Mouse (Mus musculus) gonadal fat pad, adult 2 months (tissue): ENCODE results near the gene Gm49337. TPM values are rescaled to one million over a fixed set of nuclear protein-coding genes. Genes with fewer than 3 reads are reported as not detected.
"Not testable (repeated sequence)": the region's sequence is repeated elsewhere in the genome, so short reads cannot be mapped to it uniquely, and the experiment has no call there.

Experiments used
- DNase-seq: peaks from one replicate; pipeline ENCODE4 v3.0.0-alpha.2; 2012; ENCODE audit warnings: low read depth
- polyA plus RNA-seq: library from polyadenylated mRNA; depleted of rRNA; stranded (reverse); fragments of >200 nt; gene quantifications from 2 replicates; pipeline ENCODE4 v1.2.3, GENCODE M21; 2012

Gene Gm49337
- polyA plus RNA-seq, 1 experiment = not detected

DNA sequence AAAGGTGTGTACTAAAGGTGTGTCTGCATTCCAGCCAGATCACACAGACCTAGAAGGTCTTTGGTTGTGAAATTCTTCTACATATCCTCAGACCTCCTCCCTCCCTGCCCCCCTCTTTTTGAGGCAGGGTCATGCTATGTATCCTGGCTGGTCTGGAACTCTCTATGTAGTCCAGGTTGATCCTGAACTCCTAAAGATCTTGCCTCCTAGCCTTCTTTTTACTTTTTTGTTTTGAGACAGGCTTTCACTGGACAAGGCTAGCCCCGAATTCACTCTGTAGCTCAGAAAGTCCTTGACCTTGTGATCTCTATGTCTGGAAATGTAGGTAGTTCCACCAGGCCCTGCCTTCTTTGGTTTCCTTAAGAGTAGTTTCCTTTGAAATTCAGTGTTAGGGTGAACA, 35.7 kb downstream of the Gm49337 start:
- no peak for DNase-seq

DNA sequence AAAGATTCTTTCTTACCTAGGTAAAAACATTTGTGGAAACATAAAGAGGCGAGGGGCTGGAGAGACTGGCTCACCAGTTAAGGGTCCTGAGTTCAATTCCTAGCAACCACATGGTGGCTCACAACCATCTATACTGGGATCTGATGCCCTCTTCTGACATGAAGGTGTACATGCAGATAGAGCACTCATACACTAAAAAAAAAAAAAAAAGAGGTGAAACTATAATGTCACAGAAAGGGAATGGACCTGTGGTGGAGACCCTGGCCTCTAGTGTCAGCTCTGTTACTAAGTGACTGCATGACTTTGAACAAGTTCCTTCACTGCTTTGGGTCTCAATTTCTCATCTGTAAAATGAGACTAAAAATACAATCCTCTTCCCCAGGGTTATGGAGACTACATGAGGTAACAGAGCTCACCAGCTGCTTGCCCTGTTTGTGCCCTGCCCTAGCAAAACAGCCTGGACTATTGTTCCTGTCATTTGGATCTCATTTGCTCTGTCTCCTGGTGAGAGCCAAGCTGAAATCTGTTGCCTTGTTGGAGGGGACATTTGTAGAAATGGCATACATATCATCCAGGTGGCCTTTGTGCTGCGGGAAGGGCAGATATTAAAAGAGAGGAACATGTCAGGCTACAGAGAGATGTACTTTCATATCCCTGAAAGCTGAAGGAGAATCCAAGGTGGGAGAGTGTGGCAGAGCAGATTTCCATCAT, 42.9 kb downstream of the Gm49337 start:
- no peak for DNase-seq

- no peak for DNase-seq
These were observed 43.9 kb downstream of the Gm49337 start for GRCm38 (mm10) chr4:116217046-116217445.

DNA sequence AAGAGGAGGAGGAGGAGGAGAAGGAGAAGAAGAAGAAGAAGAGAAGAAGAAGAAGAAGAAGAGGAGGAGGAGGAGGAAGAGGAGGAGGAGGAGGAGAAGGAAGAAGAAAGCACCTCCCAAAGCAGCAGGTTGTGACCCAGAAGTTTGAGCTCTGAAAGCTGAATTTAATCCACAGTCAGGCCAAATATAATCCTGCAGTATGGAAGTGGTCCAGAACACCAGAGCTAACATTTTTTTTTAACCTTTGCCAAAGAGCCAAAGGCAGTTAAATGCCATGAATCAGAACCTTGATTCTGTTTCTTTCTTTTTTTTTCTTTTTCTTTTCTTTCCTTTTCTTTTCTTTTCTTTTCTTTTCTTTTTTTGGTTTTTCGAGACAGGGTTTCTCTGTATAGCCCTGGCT, 44.5 kb downstream of the Gm49337 start:
- not testable (repeated sequence) for DNase-seq

GRCm38 (mm10) chr4:116219056-116219455, 45.9 kb downstream of the Gm49337 start:
- DNase-seq = no peak

DNA sequence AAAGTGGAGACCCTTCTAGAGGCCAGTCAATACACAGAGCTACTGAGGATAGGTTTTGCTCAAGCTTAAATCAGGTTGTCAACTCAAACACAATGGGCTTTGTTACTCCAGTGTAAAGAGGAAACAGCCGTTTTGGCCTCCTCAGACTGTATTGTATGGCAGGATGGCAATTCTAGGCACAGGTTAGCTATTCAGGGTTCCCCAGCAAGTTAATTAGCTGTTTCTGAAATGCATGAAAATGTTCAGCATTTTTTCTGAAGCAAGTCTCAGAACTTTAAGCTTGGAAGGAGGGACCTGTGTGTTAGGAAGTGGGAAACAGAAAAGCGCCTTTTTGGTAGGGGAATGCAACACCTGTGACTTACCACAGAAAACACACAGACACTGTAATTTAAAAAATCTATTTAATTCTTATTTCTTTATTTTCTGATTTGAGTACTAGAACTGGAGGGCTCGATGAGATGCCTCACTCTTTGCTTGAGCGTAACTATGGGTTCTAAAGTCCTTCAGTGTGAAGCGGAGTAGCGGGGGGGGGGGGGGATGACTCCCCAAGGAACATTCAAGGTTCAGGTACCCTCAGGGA, 47.0 kb downstream of the Gm49337 start:
- no peak for DNase-seq

GRCm38 (mm10) chr4:116220780-116221139, 47.6 kb downstream of the Gm49337 start:
- no peak for DNase-seq

- DNase-seq = peak; percentile 62
These were observed 48.1 kb downstream of the Gm49337 start, which contains the start of gene Pik3r3 for GRCm38 (mm10) chr4:116221140-116221851. Gene Pik3r3 (plus strand): TSS chr4:116221618.

GRCm38 (mm10) chr4:116221996-116222842, 49.0 kb downstream of the Gm49337 start:
- no peak for DNase-seq

DNA sequence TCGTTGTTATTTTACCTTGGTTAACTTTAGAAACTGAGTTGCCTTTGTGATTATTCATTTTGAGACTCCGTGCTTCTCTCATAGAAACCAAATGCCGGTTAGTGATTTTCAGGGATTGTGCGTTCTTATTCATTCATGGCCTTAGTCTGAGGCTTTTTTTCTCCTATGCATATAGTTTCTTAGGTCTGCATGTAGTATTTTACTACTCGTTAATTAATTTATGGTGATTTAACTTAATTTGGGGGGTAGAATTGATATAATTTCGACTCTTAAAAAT, 49.6 kb downstream of the Gm49337 start:
- DNase-seq = no peak

DNA sequence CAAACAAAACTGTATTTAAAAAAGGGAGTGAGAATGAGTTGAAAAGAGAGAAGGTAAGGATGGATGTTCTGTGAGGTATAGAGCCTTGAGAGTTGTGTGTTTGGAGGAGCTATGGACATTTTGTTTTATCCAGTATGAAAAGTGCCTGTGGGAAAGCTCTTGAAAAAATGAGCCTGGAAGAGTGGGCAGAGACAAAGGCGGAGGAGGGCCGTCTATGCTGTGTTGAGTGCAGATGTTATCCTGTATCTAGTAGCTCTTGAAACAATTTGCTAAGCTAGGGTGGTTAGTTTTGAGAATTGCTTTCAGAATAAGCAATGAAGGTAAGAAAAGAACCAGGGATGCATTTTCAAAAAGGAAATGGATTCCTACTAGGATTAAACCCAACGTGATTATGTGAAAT, 70.2 kb downstream of the Gm49337 start:
- DNase-seq = no peak

- DNase-seq = no peak
These were observed 71.1 kb downstream of the Gm49337 start for GRCm38 (mm10) chr4:116244240-116244639.

DNA sequence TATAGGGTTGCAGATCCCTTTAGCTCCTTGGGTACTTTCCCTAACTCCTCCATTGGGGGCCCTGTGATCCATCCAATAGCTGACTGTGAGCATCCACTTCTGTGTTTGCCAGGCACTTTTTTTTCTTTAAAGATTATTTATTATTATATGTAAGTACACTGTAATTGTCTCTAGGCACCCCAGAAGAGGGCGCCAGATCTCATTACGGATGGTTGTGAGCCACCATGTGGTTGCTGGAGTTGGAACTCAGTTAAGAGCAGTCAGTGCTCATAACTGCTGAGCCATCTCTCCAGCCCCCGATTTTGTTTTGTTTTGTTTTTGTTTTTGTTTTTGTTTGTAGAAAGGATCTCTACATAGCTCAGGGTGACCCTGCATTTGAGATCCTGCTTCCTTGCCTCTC, 72.7 kb downstream of the Gm49337 start:
- DNase-seq = not testable (repeated sequence)

DNA sequence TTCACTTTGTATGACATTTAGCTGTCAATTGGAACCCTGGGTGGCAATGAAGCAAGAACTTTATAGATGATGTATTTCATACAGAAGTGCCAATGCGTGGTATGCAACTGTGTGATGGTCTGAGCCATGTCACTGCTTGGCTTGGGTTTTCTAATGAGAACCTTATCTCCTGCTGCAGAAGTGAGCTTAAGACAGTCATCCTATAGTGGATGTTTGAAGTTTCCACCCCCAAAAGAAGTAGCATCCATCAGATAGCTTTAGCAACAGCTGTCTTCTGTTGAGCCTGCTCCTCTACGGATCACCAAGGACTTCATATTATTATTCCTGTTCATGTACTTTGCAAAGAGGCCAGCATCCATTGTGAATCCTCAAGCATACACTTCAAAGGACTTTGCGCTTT, 76.8 kb downstream of the Gm49337 start:
- no peak for DNase-seq

GRCm38 (mm10) chr4:116268220-116268619, 95.0 kb downstream of the Gm49337 start:
- DNase-seq = no peak

- no peak for DNase-seq
These were observed 109.0 kb downstream of the Gm49337 start for GRCm38 (mm10) chr4:116282211-116282610.

- DNase-seq = no peak
These were observed 118.4 kb downstream of the Gm49337 start for GRCm38 (mm10) chr4:116291561-116291960.

- no peak for DNase-seq
These were observed 120.1 kb downstream of the Gm49337 start for GRCm38 (mm10) chr4:116293296-116293695.

DNA sequence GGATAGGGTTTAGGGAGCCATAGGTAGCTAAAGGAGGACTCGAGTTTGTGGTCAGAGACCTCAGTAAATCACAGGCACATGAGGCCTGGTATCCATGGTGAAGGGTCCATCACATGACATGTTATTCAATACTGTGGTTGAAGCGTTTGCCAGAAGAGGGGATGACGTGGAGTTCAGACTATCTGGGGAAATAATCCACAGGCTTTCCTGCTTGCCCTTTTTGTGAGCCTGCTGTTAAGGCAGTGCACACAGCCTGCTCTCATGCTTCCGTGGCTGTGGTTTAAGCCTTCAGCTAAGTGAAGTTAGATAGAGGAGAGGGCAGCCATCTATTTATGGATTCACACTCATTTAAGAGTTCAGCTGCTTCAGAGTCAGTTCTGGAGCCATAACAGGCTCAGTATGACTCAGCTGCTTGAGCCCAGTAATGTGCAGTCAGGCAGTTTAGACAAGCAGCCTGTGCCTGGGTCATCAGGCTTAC, 127.7 kb downstream of the Gm49337 start:
- DNase-seq = no peak

DNA sequence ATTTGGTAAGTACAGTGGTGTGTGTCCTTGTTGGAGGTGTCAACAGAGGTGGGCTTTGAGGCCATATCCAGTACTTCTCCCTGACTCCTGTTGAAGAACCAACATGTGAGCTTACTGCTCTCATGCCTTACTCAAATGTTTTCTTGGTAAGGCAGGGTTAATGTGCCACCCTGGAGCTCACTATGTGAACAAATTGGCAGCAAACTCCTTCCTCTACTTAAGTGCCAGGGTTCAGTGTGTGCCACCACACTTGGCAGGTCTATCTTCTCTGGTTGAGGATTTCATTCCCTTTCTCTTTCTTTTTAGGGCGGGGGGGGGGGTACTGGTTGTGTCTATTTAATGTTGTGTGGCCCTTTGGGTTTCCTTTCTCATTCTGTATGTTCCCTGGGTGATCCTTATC, 131.4 kb downstream of the Gm49337 start:
- DNase-seq = no peak

DNA sequence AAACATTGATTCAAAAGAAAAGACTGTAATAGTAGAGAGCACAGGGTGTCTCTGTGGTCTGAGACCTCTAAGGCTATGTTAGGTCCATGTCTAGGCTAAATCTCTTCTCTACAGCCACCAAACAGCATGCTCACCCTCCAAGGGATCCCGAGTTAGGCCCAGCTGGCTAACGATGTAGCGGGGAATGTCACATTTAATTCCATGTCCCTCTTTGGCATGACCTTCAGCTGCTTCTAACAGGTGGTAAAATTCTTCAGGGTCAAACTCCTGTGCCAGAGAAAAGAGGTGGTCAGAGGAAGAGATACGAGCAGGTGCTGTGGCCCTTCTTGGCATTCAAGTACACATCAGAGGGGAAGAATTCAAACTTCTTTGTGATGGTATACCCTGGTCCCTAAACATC, 144.4 kb downstream of the Gm49337 start:
- DNase-seq = no peak

- no peak for DNase-seq
These were observed 148.9 kb downstream of the Gm49337 start for GRCm38 (mm10) chr4:116322127-116322526.
